Mouse (Mus musculus) kidney, embryonic 16.5 days (tissue): ENCODE measurements around the gene Glis2. TPM values are rescaled to one million over a fixed set of nuclear protein-coding genes. Genes with fewer than 3 reads are reported as not detected.

Experiments
- polyA plus RNA-seq: library from polyadenylated mRNA; unstranded; fragments of >200 nt; fragmentation: Nextera tagmentation; extraction: Ambion mirVana; gene quantifications from 2 replicates; pipeline ENCODE4 v1.2.1, GENCODE M21; 2015

The Glis2 gene
- polyA plus RNA-seq, 1 experiment from 2014 or later: 43.6 TPM

Other genes with a start within 250 kb of the Glis2 start
- gene Adcy9, start 174.2 kb upstream of the Glis2 start, polyA plus RNA-seq: 1.0 and 1.1 TPM in 2 replicates
- gene Srl, start 52.9 kb upstream of the Glis2 start, polyA plus RNA-seq: 18.2 and 19.2 TPM in 2 replicates
- gene Tfap4, start 34.9 kb upstream of the Glis2 start, polyA plus RNA-seq: 21.8 and 25.5 TPM in 2 replicates
- gene Pam16, start 30.3 kb downstream of the Glis2 start, polyA plus RNA-seq: 67.8 and 80.4 TPM in 2 replicates
- 26.8 TPM in 2 replicates for gene Vasn, start 45.2 kb downstream of the Glis2 start, polyA plus RNA-seq
- gene Dnaja3, start 45.3 kb downstream of the Glis2 start, polyA plus RNA-seq: 89.6 and 95.3 TPM in 2 replicates
- gene Coro7, start 85.1 kb downstream of the Glis2 start, polyA plus RNA-seq: 21.4 and 24.0 TPM in 2 replicates
- gene Nmral1, start 124.6 kb downstream of the Glis2 start, polyA plus RNA-seq: 96.7 and 100 TPM in 2 replicates
- 117 and 120 TPM in 2 replicates for gene Hmox2, start 131.6 kb downstream of the Glis2 start, polyA plus RNA-seq
- gene Cdip1, start 195.6 kb downstream of the Glis2 start, polyA plus RNA-seq: 113 and 123 TPM in 2 replicates
- 0.30 and 0.85 TPM in 2 replicates for gene 4930562C15Rik, start 240.7 kb downstream of the Glis2 start, polyA plus RNA-seq